Mouse (Mus musculus) spleen, adult 12 weeks (tissue): ENCODE measurements around the gene Gpnmb.
A peak's percentile ranks its signal among the peaks of the same experiment; 100 is the strongest.

Experiments used
- DNase-seq: peaks from one replicate; pipeline ENCODE4 v3.0.0; 2022; ENCODE audit warnings: low spot score

The Gpnmb gene

GRCm38 (mm10) chr6:49031230-49031629 lies 5.1 kb upstream of the Gpnmb start:
- DNase-seq, result no peak

- no peak for DNase-seq
Observed at GRCm38 (mm10) chr6:49032783-49033182, 3.6 kb upstream of the Gpnmb start.

GRCm38 (mm10) chr6:49037268-49037662 lies 919 bp downstream of the Gpnmb start:
- no peak for DNase-seq

GRCm38 (mm10) chr6:49039470-49040180 lies 3.3 kb downstream of the Gpnmb start:
- no peak for DNase-seq

- DNase-seq, result no peak
Observed at GRCm38 (mm10) chr6:49046502-49046901, 10.2 kb downstream of the Gpnmb start.

- no peak for DNase-seq
Observed at GRCm38 (mm10) chr6:49046976-49047375, 10.6 kb downstream of the Gpnmb start.

- no peak for DNase-seq
Observed at GRCm38 (mm10) chr6:49047848-49048247, 11.5 kb downstream of the Gpnmb start.

GRCm38 (mm10) chr6:49048395-49048794 lies 12.0 kb downstream of the Gpnmb start:
- no peak for DNase-seq

- DNase-seq, result no peak
Observed at GRCm38 (mm10) chr6:49050677-49051410, 14.5 kb downstream of the Gpnmb start.

- DNase-seq, result no peak
Observed at GRCm38 (mm10) chr6:49052191-49052590, 15.8 kb downstream of the Gpnmb start.

- DNase-seq, result no peak
Observed at GRCm38 (mm10) chr6:49055256-49055733, 18.9 kb downstream of the Gpnmb start.

- no peak for DNase-seq
Observed at GRCm38 (mm10) chr6:49056009-49056408, 19.7 kb downstream of the Gpnmb start.

GRCm38 (mm10) chr6:49057053-49058021 lies 21.0 kb downstream of the Gpnmb start:
- peak; percentile 27 for DNase-seq

GRCm38 (mm10) chr6:49068361-49068760 lies 32.0 kb downstream of the Gpnmb start:
- DNase-seq, result no peak

- DNase-seq, result peak; percentile 81
Observed at GRCm38 (mm10) chr6:49073304-49074116, 37.2 kb downstream of the Gpnmb start, which contains the start of gene Malsu1. TSS of gene Malsu1 (plus strand) at chr6:49073795.

- peak; percentile 12 for DNase-seq
Observed at GRCm38 (mm10) chr6:49074117-49074490, 37.8 kb downstream of the Gpnmb start.

- no peak for DNase-seq
Observed at GRCm38 (mm10) chr6:49077894-49078293, 41.5 kb downstream of the Gpnmb start.

GRCm38 (mm10) chr6:49079313-49079712 lies 43.0 kb downstream of the Gpnmb start:
- no peak for DNase-seq

- DNase-seq, result no peak
Observed at GRCm38 (mm10) chr6:49083008-49083407, 46.7 kb downstream of the Gpnmb start.

- DNase-seq, result no peak
Observed at GRCm38 (mm10) chr6:49094968-49095367, 58.6 kb downstream of the Gpnmb start.

- DNase-seq, result no peak
Observed at GRCm38 (mm10) chr6:49096421-49096820, 60.1 kb downstream of the Gpnmb start.
